Mouse (Mus musculus): ENCODE measurements around the gene Gemin6.
"Not testable (repeated sequence)": the region's sequence is repeated elsewhere in the genome, so short reads cannot be mapped to it uniquely, and the experiment has no call there.

Gene Gemin6

GRCm38 (mm10) chr17:80224326-80225116 lies at the start of gene Gemin6:
Gene Gemin6, plus strand, starts transcription at chr17:80224441.
- peak; percentile 92 for DNase-seq (ENCODE audit: low read depth)

- peak; percentile 87 for DNase-seq (ENCODE audit: low read depth)
Measured at GRCm38 (mm10) chr17:80174699-80175385, 49.4 kb upstream of the Gemin6 start.

DNA sequence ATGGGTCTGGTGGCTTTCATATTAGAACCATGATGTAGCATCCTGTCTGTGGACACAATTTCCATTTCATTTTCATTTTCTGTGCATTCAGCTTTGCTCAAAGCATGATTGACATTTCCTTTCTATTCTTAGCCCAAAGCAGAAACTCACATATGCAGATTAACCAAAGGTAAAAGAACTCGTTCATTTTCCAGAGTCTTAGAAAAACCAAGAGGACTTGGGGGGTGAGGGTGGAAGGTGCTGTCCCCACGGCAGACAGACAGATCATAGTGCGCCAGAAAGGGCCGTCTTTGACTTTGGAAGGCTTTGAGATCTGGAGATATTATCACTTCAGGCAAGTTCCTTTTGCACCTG lies 48.9 kb upstream of the Gemin6 start:
- DNase-seq (ENCODE audit: low read depth), result peak; percentile 87

DNA sequence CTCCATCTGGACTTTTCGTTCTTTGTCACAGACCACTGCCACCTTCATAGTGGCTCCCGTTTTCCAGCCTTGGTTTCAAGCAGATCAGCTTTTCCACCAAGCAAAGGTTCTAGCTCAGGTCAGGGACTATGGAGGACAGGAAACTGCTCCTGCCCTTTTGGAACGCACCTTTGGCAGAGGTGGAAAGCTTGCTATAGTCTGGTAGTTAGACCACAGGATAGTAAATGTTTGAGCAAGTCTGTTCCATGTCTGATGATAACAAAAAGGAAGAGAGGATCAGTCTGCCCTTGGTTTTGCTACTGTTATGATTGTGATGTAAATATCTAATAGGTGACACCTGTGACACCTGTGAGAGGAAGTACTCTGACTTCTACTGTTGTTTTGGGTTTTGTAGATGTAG lies 48.3 kb upstream of the Gemin6 start:
- peak; percentile 69 for DNase-seq (ENCODE audit: low read depth)

- DNase-seq (ENCODE audit: low read depth), result not testable (repeated sequence)
Measured at GRCm38 (mm10) chr17:80178846-80179245, 45.4 kb upstream of the Gemin6 start.

DNA sequence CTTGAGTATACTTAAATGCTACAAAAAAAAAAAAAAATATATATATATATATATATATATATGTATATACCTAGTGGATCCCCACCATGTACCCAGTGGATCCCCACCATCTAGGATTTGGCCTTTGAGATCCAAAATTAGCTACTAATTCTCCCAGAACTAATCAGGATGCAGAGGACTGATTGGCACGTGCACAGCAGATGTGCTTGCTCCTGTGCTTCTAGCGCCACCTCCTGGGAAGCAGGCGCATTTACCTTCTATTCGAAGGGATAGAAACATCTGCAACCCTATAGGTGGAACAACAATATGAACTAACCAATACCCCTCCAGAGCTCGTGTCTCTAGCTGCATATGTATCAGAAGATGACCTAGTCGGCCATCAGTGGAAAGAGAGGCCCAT lies 44.3 kb upstream of the Gemin6 start:
- DNase-seq (ENCODE audit: low read depth), result peak; percentile 86

DNA sequence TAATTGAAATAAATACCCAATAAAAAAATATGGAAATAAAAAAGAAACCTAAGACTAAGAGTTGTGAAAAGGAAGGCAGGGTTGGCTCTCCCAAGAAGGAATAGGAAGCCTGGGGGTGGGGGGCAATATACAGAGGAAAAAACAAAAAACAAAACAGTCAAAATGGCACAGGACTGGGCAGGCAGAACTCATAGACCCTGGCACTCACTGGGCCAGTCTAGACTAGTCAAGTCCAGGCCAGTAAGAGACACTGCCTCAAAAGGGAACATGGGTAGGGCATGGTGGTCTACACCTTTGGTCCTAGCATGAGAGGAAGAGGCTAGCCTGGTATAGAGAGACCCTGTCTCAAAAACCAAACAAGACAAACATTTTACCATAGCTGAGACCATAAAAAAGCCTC lies 43.8 kb upstream of the Gemin6 start:
- DNase-seq (ENCODE audit: low read depth), result no peak

DNA sequence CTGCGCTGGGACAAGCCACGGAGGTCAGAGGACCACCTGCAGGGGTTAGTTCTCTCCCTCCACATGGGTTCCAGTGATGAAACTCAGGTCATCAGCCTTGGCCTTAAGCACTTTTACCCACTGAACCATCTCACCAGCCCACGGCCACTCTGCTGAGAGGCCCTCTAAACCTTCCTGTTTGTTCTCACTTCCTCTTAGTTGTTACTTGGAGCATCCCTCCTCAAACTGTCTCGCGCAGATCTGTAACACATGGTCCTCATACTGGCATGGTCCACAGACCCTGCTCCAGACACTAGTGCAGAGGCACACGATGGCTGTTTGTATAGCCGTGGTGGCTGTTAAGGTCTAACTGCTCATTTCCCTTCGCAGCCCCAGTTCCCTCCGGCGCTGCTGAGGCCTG lies 40.6 kb upstream of the Gemin6 start:
- DNase-seq (ENCODE audit: low read depth), result no peak

- DNase-seq (ENCODE audit: low read depth), result peak; percentile 80
Measured at GRCm38 (mm10) chr17:80193075-80193474, 31.2 kb upstream of the Gemin6 start.

DNA sequence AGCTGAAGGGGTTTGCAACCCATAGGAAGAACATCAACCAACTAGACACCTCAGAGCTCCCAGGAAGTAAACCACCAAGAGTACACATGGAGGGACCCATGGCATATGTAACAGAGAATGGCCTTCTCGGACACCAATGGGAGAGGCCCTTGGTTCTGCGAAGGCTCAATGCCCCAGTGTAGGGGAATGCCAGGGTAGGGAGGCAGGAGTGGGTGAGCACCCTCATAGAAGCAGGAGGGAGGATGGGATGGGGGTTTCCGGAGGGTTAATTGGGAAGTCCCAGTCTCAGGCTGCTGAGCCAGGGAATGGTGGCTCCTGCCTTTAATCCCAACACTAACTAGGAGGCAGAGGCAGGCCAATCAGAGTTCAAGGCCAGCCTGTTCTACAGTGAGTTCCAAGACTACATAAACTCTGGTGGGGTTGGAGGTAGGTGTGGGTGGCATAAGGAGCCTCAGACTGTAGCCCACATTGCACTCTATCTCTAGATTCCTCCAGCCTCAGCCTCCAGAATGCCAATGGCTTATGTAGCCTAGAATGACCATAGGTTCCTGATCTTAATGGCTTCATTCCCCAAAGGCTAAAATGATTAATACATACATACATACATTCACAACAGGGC lies 25.0 kb upstream of the Gemin6 start:
- DNase-seq (ENCODE audit: low read depth), result no peak

GRCm38 (mm10) chr17:80205657-80206056 lies 18.6 kb upstream of the Gemin6 start:
- peak; percentile 22 for DNase-seq (ENCODE audit: low read depth)

DNA sequence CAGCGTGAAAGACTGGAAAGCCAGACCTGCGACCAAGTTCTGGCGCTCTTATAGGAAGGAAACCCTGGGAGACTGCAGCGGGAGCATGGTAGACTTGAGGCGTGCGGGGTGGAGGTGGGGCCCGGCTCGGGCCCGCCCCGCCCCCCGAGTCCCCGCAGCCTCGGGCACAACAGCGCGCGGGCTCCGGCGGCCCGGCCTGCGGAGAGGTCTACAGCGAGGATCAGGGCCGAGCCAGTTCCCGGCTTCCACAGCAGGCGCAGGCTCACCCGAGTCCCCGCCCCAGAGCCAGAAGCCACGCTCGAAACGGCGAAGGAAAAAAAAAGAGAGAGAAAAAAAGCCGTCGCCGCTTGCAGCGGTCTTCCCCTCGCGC lies 18.0 kb upstream of the Gemin6 start:
- no peak for DNase-seq (ENCODE audit: low read depth)

DNA sequence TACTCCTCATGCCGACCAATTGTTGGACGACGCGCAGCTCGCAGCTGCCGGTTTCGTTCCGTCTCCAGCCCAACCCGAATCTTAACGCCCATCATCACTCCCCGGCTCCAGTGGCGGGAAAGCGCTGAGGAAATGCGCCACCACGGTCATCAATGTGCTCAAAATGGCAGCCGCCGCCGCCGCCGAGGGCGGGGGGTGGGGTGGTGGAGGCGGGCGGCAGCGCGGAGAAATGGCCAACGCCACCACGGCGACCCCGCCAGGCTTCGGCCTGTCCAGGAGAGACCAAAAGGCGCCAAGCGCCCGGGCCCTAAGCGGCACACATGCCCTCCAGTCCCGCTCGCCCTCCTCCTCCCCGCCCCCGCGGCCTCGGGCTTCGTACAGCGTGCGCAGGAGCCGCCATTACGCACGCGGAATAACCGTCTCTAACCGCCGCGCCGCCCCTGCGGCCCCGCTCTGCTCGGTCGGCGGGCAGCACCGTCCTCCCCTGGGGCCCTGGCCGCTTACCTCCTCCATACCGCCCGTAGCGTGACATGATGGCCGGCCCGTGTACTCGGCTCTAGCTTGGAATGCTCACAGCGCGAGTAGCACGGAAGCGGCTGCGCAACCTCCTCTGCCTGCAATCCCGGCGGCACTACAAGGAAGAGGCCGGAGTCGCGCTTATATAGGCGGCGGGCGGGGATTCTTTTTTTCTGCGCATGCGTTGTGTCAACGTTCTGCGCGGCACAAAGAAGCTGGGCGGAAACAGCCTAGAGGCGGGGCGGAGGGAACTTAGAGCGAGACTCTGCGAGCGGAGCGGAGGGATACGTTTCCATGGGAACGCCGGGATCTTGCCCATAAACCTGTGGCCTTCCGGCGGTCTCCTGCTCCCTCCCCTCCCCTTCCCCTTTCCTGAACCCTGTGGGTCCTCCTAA lies 17.3 kb upstream of the Gemin6 start, which contains the start of the genes Srsf7 and Ttc39d:
TSS of gene Srsf7 (minus strand) at position 637 of the 911 bp plus-strand sequence.
TSS of gene Ttc39d (plus strand) at position 790 of the 911 bp plus-strand sequence.
- peak; percentile 99 for DNase-seq (ENCODE audit: low read depth)

DNA sequence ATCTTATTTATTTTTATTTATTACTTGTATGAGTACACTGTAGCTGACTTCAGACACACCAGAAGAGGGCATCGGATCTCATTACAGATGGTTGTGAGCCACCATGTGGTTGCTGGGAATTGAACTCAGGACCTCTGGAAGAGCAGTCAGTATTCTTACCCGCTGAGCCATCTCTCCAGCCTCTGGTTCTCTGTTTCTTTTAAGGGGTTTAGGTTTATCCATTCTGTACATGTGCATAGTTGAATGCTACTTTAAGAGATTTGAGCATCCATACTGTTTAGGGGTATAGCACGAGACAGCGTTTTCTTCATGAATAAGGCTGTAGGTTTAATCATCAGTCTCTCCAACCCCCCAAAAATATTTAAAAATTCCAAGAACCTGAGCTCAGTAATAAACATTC lies 10.2 kb upstream of the Gemin6 start:
- not testable (repeated sequence) for DNase-seq (ENCODE audit: low read depth)

DNA sequence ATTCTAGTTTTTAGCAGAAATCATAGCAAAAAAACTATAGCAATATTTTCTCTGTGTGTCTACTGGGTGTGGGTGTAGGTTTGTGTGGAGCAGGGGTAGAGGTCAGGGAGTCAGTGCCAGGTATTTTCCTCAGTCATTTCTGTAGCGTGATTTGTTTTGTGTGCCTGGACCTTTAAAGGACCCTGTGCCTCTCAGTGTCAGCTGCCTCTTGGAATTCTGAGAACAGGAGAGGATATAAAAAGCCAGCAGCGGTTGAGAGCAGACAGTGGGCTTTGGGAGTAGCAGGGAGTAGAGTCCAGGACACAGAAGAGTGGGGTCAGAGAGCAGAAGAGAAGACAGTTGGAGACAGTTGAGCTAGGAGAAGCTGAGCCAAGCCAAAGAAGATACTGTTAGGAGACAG lies 4.1 kb upstream of the Gemin6 start:
- no peak for DNase-seq (ENCODE audit: low read depth)

GRCm38 (mm10) chr17:80221202-80221601 lies 3.0 kb upstream of the Gemin6 start:
- DNase-seq (ENCODE audit: low read depth), result peak; percentile 59

- DNase-seq (ENCODE audit: low read depth), result peak; percentile 80
Measured at GRCm38 (mm10) chr17:80221890-80222628, 2.2 kb upstream of the Gemin6 start.

DNA sequence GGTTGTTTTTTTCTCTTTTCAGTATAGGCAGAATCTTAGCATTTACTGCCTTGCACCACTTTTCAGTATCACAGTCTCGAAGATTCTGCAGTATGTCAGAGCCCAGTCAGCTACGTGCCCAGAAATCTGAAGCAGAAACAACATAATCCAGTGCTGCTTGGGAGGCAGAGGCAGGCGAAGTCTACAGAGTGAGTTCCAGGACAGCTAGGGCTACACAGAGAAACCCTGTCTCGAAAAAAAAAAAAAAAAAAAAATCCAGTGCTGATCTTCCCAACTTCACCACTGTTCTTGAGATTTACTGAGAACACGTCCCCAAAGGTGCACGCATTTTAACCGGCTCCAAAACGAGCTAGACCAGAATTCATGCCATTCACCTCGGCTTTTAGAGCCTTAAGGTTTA lies 412 bp upstream of the Gemin6 start:
- no peak for DNase-seq (ENCODE audit: low read depth)

GRCm38 (mm10) chr17:80225142-80225541 lies 901 bp downstream of the Gemin6 start:
- DNase-seq (ENCODE audit: low read depth), result not testable (repeated sequence)

DNA sequence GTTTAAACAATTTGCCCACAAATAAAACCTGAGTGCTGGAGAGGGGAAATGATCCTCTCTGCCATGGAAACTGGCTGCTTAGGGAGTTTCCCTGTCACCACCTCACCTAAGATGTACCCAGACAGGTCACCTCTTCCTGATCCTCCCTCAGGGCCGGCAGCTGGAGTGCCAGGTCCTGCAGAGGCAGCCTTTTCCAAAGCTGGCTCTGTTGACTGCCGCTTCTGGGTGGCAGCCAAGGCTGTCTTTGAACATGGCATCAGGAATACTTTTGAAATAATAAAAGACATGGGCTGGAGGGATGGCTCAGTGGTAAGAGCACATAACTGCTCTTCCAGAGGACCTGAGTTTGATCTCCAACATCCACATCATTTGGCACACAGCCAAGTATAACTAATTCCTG lies 5.2 kb downstream of the Gemin6 start:
- DNase-seq (ENCODE audit: low read depth), result no peak

GRCm38 (mm10) chr17:80233844-80234243 lies 9.6 kb downstream of the Gemin6 start:
- no peak for DNase-seq (ENCODE audit: low read depth)
